Mouse (Mus musculus) T-helper 1 cell (primary cell): ENCODE data around the gene Scgb3a1.

ENCODE experiments used
- in situ Hi-C: fragments of 300-600 bp; cut with MboI, MseI; formaldehyde crosslinking; loops from one replicate; pipeline ENCODE4 v1.15.1; 2025; ENCODE audit warnings: high pct_unique_total_duplicates

Scgb3a1 gene

DNA sequence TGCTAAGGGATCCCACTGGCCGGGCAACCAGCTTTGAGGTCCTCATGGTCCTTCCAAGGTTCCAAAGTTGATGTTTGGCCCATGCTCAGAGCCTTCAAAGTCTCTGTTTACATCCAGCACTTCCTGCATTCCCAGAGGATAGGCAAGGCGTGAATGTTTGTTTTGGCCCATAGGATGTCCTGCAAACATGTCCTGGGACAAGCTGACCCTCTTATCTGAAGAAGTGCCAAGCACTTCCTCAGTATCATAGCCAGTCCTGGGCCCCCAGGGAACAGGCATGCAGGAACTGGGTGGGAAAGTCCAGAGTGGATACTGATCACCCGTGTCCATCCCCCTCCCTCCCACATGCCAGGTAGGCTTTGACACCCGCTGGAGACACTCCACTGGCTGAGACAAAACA, 5.3 kb upstream of the Scgb3a1 start:
- in situ Hi-C loops = loop anchor here (5.0 to 25.0 kb wide), 2 partner anchors 214 to 1054 kb away; no protein-coding TSS in a partner anchor

DNA sequence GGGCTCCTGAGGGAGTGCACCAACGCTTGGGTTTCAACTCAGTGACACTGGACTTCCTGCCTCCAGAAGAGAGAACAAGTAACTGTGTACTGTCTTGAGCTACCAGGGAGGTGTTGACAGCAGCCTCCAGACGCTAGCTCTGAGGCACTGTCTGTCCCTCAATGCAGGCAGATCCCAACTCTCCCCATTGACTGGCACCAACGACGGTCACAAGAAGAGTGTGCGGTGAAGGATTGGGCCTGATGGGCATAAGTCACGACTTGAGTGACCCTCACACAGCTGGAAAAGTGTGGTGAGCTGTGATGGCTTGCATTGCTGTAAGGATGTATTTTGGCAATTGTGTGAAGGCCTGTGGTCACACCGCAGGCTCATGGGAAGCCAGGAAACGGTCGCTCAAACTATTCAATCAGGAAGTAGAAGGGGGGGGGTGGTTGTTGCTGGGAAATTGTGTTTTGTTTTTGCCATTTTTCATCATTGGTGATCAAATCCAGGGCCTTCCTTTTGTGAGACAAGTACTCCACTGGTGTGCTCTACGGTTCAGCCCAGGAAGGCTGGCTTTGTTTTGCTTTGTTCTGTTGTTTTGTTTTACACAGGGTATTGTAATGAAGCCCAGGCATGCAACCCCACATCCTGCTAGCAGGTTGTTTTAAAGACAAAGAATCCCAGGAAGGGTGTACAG, 4.5 kb upstream of the Scgb3a1 start:
- in situ Hi-C loops = loop anchor here (5.0 to 25.0 kb wide), 2 partner anchors 213 to 1053 kb away; no protein-coding TSS in a partner anchor

DNA sequence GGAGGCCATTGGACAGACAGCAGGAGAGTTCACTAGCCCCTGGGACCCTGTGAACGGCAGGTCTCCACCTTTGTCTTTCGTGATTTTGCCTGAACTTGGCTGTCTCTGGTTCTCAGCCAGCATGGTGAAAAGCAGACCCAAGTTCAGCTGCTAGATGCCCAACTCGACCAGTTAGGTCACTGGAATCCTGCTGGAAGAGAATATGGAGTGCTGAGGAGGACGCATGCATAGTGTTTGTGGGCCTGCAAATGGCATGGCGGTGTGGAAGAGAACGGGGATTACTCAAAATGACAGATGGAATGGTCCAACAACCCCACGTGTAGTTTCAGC, 4.0 kb upstream of the Scgb3a1 start:
- in situ Hi-C loops = loop anchor here (5.0 to 25.0 kb wide), 2 partner anchors 213 to 1053 kb away; no protein-coding TSS in a partner anchor

DNA sequence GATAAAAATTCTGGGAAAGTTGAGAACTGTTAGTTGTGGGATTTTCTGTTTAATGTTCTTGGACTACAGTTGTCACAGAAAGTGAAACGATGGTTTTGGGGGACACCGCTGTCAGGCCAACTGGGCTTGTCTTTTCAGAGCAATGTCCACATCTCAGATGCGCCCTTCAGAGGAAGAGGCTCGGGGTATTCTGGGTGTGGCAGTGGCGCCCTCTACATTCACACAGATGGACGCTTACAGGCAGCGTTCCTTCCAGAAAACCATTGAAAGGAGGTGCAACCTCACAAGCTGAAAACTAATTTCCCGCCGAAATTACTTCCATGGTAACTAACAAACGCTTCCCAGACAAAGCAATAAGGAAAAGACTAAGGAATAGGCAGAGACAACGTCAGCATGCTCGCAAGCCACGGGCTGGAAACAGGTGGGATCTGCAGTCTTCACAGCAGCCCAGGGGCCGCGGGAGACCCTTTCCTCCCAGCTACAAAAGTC, 1.1 kb upstream of the Scgb3a1 start:
- in situ Hi-C loops = loop anchor here (25.0 kb wide), 1 partner anchor 1050 kb away; no protein-coding TSS in a partner anchor

DNA sequence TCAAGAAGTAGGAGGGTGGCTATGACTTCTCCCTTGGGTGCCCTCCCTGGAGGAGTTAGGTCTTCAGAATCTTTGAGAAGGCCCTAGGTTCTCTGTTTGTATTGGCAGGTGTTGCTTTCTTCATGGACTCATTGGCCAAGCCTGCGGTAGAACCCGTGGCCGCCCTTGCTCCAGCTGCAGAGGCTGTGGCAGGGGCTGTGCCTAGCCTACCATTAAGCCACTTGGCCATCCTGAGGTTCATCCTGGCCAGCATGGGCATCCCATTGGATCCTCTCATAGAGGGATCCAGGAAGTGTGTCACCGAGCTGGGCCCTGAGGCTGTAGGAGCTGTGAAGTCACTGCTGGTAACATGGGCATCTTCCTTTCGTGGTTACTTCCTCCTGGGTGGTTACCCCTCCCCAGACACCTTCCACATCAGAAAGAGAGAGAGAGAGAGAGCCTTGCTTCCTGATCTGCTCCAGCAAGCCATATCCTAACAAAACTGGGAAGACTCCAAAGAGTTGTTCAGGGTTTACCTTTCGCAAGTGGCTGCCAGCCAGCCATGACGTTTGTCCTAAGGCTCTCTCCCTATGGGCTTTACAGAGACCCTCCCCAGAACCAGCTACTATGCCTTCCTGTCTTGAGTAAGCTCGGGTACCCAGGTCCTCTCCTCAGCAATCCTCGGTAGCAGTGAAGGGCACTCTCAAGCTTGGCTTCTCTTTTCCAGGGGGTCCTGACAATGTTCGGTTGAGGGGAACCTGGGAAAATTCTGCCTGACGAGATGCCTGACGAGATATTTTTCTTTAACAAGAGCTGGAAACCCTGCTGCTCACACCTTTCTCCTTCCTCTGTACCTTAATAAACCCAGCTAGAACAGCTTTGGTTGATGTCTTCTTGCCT, 1.1 kb downstream of the Scgb3a1 start:
- in situ Hi-C loops = loop anchor here (25.0 kb wide), 1 partner anchor 1048 kb away; no protein-coding TSS in a partner anchor

DNA sequence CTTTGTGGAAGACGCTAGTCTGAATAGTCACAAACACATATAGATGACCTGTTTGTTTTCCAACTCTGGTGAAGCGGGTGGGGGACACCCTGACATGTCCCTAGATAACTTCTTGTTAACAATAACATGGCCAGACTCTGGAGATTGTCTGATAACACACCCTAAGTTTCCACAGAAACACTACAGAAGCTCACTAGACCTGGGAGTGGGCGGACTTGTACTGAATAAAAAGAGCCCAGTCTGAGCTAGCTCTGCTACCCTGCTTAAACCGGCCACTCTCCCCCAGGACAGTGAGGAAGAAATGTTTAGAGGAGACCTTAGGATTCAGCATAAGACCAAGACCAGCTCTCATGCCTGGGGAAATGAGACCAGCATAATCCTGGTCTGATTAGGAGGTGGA, 2.1 kb downstream of the Scgb3a1 start:
- in situ Hi-C loops = loop anchor here (25.0 kb wide), 1 partner anchor 1047 kb away; no protein-coding TSS in a partner anchor

DNA sequence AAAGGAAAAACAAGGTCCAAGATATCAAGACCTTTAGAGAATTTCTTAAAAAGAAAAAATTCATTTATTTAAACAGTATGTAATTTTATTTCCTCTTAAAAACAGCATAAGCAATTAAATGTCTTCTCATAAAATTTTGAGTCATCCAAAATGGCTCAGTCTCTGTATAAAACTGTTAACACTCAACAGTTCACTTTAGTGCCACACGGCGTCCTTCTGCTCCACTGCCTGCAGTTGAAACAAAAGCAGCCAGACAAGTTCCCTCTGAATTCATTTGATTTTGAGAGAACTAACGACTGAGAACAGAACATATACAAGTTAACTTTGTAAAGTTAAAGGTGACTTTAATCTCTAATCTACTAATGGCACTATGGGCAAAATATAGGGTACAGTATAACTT, 10.0 kb downstream of the Scgb3a1 start:
- in situ Hi-C loops = loop anchor here (25.0 kb wide), 1 partner anchor 1039 kb away; no protein-coding TSS in a partner anchor

DNA sequence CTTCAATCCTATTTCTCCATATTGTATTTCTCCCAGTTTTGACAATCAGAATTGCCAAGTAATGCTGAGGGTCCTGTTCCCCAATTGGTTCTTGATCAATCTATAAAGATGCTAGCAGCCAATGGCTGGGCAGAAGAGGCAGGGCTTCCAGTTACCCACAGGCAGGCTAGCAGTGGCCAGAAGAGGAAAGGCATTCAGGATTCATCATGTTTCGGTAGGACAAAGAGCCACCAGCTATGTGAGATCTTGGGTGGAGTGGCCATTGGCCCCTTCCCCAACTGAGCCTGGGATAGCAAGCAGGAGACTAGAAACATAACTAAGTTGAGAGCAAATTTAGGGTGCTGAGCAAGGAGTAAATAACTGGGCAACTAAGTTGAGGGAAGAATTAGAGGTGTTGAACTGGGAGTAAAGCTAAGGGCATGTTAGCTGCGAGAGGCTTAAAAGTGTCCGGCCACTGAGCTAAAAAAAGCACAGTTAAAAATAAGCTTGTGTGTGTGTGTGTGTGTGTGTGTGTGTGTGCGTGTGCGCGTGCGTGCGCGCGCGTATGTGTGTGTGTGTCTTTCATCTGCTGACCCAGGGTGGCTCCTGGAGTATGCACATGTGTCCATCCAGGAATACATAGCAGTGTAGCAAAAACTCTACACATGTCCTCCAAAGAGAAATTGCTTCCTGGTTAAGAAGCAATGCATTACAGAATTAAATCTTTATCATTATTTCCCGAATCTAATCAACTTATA, 21.0 kb downstream of the Scgb3a1 start:
- in situ Hi-C loops = loop anchor here (10.0 kb wide), 1 partner anchor 620 kb away; no protein-coding TSS in a partner anchor

DNA sequence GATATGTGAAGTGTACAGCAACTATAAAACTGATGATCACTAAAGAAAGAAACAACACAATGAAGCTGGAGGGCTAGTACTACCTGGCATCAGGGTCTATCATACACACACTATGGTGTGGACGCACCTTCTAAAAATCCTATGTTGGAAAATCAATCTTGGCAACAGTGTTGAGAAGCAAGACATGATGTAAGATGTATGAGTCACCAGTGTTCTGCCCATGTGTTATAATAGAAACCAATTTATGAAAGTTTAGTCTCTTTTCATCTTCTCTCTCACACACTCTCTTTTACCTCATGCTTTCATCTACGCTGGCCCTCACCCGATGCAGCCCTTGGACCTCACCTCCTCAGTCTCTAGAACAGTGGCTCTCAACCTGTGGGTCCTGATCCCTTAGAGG, 31.6 kb downstream of the Scgb3a1 start:
- in situ Hi-C loops = no loop called here

DNA sequence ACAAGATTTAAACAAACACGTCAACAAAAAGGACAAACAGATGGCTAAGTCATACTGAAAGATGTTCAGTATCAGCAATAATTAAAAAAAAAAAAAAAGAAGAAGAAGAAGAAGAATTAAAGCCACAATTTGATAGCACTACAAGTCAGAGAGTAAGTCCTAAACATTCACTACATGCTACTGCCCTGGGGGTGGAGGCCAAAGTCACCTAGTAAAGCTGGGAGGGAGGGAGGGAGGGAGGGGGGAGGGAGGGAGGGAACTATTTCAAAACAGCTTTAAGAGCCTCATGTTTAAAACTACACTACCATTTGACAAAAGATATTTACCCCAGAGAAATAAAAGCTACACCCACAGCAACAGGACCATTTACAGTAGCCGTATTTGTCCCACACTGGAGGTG, 32.3 kb downstream of the Scgb3a1 start:
- in situ Hi-C loops = no loop called here

DNA sequence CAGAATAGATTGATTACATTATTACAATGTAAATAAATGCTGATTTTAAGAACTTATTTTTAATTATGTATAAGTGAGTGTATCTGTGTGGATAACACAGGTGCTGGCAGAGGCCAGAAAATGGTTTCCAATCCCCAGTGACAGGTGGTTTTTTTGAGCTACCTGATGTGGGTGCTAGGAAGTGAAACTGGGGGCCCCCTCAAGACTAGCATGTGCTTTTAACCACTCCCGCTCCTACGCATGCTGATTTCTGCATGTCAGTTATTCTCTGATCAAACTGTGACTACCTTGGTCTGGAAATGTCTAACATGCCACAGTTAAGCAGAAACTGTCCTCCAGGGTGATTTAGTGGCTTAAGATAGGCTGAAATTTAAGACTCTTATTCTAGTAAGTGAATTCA, 33.1 kb downstream of the Scgb3a1 start:
- in situ Hi-C loops = no loop called here

DNA sequence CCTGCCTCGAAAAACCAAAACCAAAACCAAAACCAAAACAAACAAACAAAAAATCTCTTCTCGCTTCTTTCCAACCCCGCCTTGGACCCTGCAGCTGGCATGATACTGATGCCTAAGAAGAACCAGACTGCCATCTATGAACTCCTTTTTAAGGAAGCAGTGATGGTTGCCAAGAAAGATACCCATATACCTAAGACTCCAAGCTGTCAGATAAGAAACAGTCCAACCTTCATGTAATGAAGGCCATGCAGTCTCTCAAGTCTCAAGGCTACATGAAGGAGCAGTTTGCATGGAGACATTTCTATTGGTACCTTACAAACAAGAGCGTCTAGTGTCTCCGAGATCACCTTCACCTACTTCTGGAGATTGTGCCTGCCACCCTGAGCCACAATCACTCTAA, 34.4 kb downstream of the Scgb3a1 start:
- in situ Hi-C loops = no loop called here

DNA sequence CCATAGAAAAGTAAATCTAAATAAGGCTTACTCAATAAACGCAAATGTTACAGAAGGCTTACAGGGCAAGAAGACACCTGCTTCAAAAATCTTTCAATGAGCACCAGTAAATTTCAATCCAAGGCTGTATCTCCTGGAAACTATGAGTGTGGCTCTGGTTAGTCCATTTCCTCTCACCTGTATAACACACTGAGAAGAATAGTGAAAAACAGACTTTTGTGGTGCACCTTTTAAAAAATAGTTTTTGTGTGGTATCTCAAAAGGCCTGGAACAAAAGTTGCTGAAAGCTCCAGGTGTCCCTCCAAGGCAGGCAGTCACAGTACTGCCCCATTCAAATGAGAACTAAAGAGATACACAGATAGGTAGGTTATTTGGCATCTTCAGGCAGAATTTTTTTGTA, 35.7 kb downstream of the Scgb3a1 start:
- in situ Hi-C loops = no loop called here

DNA sequence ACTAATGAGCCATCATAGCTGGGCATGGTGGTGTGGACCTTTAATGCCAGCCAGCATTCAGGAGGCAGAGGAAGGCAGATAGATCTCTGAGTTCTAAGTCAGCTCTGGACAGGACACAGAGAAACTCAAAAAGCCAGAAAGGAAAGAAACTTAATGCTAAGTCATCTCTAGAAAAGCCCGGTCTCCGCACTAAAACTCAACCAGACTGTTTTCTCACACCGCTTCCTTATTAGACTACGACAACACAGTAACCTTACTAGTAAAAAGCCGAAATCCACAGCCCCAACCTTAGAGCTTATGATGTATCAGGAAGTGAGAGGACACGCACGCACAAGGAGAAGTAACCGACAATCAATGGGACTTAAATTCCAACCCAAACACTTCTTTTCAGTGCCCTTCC, 38.6 kb downstream of the Scgb3a1 start:
- in situ Hi-C loops = no loop called here

DNA sequence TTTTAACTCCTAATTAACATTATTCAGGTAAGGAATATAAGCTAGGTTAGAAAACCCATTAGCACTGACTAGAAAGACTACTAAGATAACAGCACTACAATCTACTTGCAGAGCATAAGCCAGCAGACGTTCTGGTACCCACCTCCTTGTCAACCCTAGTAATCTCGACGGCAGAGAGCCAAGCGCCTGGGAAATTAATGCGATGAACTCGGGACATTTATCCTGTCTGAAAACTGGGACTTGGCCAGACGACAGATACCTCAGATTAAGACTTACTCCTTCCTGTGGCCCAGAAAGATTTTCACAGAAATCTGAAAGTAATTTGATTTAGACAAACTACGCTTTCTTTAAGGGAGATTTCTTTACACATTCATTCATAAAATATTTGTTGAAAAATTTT, 41.4 kb downstream of the Scgb3a1 start:
- in situ Hi-C loops = no loop called here

DNA sequence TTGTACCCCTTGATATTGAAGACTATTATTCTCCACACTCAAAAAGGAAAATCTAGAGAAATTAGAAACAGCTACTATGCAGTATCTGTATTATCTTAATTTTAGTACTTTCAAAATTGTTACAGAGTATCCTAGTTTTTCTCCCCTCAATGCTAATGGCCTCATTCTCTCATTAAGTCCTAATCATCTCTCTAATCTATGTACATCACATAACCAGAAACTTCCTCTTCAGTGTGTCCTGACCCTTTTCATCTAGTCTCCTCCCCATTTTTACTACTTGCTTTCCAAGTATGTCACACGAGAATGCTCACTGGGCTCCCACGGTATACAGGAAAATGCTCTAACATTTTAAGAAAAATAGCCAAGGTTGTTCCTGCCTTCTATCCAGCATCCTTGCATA, 44.4 kb downstream of the Scgb3a1 start:
- in situ Hi-C loops = no loop called here

DNA sequence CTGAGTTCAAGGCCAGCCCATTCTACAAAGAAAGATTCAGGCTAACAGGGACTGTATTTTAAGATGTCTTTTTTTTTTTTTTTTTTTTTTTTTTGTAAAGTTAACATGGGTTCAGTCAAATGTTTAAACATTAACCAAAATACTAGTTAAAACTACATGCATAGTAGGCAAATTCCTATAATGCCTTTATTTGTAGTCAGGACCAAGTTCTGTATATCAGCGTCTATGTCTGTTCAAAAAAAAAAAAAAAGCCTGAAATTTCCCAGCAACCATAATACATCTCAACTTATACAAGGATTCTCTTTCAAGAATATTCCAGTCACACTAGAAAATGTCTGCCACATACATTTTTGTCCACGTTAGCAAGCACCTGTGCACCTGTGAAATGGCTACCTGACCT, 47.3 kb downstream of the Scgb3a1 start:
- in situ Hi-C loops = no loop called here

DNA sequence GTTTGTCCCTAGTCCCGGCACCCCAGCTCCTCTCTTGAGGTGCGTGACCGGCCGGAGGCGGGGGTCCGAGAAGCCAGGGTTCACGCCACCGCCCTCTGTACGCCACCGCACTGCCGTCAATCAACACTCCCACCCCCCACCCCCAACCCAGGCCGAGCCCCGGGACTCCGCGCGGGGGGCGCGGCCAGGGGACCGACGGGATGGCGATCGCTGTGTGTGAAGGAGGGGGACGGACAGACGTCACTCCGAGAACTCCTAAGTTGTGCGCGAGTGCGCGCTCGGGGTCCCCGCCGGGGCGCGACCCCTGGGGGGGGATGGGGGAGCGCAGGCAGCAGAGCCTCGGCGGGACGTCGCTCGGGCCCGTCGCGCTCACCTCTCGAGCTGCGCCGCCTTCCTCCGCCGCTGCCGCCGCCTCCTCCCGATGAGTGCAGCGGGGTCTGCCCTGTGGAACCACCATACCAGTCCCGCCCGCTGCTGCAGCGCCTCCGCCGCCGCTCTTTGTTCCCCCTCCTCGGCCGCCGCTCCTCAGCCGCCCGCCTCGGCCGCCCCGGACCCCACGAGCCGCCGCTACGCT, 48.7 kb downstream of the Scgb3a1 start:
- in situ Hi-C loops = no loop called here

DNA sequence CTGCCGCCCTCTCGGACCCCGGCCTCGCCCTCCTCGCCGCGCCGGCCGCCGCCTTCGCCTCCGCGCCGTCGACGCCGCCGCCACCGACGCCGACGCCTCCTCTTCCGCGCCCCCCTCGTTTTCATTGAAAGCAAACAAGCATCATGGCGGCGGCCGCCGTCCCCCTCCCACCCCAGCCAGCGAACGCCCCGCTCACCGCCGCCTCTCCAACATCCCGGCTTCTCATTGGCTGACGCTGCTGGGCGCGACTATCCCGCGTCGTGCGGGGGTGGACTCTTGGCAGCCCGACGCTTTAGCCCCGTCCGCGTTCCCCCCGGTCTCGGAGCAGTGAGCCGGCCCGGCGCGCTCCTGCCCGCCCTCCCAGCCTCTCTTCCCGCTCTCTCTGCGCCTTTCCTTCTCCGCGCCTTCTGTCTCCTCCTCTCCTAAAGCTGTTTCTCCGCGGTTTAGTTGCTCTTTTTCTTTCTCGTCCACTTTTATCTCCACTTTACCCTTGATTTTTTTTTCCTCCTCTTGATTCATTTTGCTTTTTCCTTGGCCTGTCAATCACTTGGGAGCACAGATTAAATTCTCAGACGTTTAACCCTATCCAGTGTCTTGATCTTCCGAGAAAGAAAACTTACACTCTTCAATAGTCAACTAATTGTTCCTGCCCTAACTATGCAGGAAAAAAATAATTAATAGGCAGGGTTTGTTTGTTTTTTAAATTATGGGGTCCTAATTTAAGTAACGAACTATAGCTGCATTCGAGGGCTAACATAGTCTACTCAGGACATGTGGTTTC, 49.3 kb downstream of the Scgb3a1 start, which contains the start of gene Cnot6:
Gene Cnot6, minus strand, starts transcription at position 169 of the 781 bp plus-strand sequence.
- in situ Hi-C loops = no loop called here
